Mouse (Mus musculus) ES-E14 (cell line): Measurements from ENCODE around the gene Mum1. TPM values are rescaled to one million over a fixed set of nuclear protein-coding genes. Genes with fewer than 3 reads are reported as not detected.

Source experiments
- DNase-seq: peaks from one replicate; pipeline ENCODE4 v3.0.0-alpha.2; 2013; ENCODE audit warnings: low read depth, low spot score
- H3K27ac ChIP-seq: 2 replicates; pipeline ENCODE4 v1.5.1; 2012; ENCODE audit warnings: low read depth, mild to moderate bottlenecking, low read length, moderate library complexity, mixed read lengths; ENCODE audit not compliant: poor library complexity, insufficient read depth, severe bottlenecking
- H3K36me3 ChIP-seq: 2 replicates; pipeline ENCODE4 v1.6.1; 2012; ENCODE audit warnings: mild to moderate bottlenecking, low read length, moderate library complexity, mixed read lengths; ENCODE audit not compliant: control insufficient read depth, poor library complexity, insufficient read depth, severe bottlenecking
- H3K4me1 ChIP-seq, 2 experiments: fragments of 150-350 bp in 1 of 2; sonication (generic) in 1 of 2; 2 replicates each; pipeline ENCODE4 v1.6.1; 2012; ENCODE audit warnings: low read length in 2 of 2, mild to moderate bottlenecking in 1 of 2, mixed read lengths in 1 of 2; ENCODE audit not compliant: control insufficient read depth in 2 of 2, insufficient read depth in 2 of 2, poor library complexity in 1 of 2
- H3K4me3 ChIP-seq, 2 experiments: fragments of 150-350 bp in 1 of 2; sonication (generic) in 1 of 2; 2 replicates each; pipeline ENCODE4 v1.5.1; 2012; ENCODE audit warnings: low read length in 2 of 2, low read depth in 1 of 2, mild to moderate bottlenecking in 1 of 2, mixed read lengths in 1 of 2; ENCODE audit not compliant: insufficient read depth in 1 of 2, poor library complexity in 1 of 2, severe bottlenecking in 1 of 2
- H3K9ac ChIP-seq: 2 replicates; pipeline ENCODE4 v1.6.1; 2012; ENCODE audit warnings: low read depth, mild to moderate bottlenecking, low read length, mixed read lengths; ENCODE audit not compliant: poor library complexity, insufficient read depth, severe bottlenecking
- H3K9me3 ChIP-seq: fragments of 150-350 bp; sonication (generic); 2 replicates; pipeline ENCODE4 v1.6.1; 2012; ENCODE audit warnings: low read depth, mild to moderate bottlenecking, low read length; ENCODE audit not compliant: control insufficient read depth, insufficient read depth
- CHD2 ChIP-seq: IDR thresholded peaks from 2 replicates; pipeline ENCODE4 v1.6.1; 2014; ENCODE audit warnings: mild to moderate bottlenecking, low read depth, low read length, inconsistent platforms
- HCFC1 ChIP-seq: IDR thresholded peaks from 2 replicates; pipeline ENCODE4 v1.6.1; 2012; ENCODE audit warnings: low read length, inconsistent platforms, borderline replicate concordance; ENCODE audit not compliant: insufficient read depth
- MAFK ChIP-seq: IDR thresholded peaks from 2 replicates; pipeline ENCODE4 v1.6.1; 2014; ENCODE audit warnings: mild to moderate bottlenecking, low read depth, low read length, inconsistent platforms; ENCODE audit not compliant: insufficient read depth
- ZC3H11A ChIP-seq: IDR thresholded peaks from 2 replicates; pipeline ENCODE4 v1.6.1; 2012; ENCODE audit warnings: low read depth, mild to moderate bottlenecking, inconsistent platforms, low read length, borderline replicate concordance
- ZNF384 ChIP-seq: IDR thresholded peaks from 2 replicates; pipeline ENCODE4 v1.6.1; 2012; ENCODE audit warnings: low read depth, low read length, inconsistent platforms
- in situ Hi-C, 2 experiments: fragments of 600-800 bp; cut with MboI; formaldehyde crosslinking; loops; one replicate each; pipeline ENCODE4 v1.15.1; 2025; ENCODE audit warnings: low sequenced_read_pairs in 2 of 2, inconsistent platforms in 1 of 2; ENCODE audit not compliant: unreplicated experiment in 2 of 2
- total RNA-seq: library from RNA; depleted of rRNA; stranded (reverse); fragments of 300-350 nt; gene quantifications from 2 replicates; pipeline ENCODE4 v1.2.3, GENCODE M21; 2012

The Mum1 gene
- total RNA-seq, 1 experiment = 80.8 TPM

DNA sequence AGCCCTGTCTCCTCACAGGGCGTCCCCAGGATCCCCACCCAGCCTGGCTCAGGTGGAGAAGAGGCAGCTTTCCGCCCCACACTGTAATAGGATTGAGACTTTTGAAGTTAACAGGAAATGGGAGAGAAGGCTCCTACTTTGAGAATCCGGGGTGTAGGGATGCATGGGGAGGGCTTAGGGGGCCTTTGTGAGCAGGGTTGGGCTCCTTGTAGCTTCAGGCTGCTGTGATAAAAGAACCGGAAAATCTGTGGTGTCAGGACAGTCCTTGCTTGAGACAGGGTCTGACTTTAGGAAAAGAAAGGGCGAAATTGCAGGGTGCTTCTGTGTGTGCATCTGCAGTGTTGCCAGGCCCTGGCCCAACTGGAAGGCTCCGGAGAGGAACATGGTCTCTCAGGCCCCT lies 25.7 kb upstream of the Mum1 start:
- no peak overlapping the region for H3K27ac ChIP-seq
- no peak overlapping the region for H3K4me3 ChIP-seq
- H3K4me1 ChIP-seq = peaks cover 2 to 14% of the 10 kb centered on the region in 2 experiments; a peak in 2 of 4 replicates
- H3K36me3 ChIP-seq = no peaks in the 10 kb centered on the region
- DNase-seq = no peak
- TF ChIP-seq ZC3H11A (no peak), HCFC1 (no peak), MAFK (no peak), CHD2 (no peak), ZNF384 (no peak)
- H3K9ac ChIP-seq = no peak overlapping the region
- no peaks in the 10 kb centered on the region for H3K9me3 ChIP-seq
- in situ Hi-C loops = no loop called here

DNA sequence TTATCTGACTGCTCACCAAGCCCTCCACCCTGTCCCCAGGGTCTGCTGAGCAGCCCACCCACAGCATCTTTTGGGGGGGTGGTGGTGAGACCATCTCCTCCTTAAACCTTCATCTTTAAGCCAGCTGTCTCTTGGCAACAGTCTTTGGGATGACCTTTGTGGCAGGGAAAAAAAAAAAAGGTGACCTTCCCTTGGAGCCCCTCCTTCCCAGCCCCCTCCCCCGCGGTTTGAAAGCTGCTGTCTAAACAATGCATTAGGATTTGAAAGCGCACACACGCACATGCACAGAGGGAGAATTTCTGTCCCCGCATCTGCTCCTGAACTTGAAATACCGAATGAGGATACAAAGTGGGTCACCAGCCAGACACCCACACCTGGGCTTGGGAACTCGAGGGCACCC lies 22.2 kb upstream of the Mum1 start:
- H3K36me3 ChIP-seq = no peaks in the 10 kb centered on the region
- H3K4me3 ChIP-seq = no peak overlapping the region
- H3K9me3 ChIP-seq = no peaks in the 10 kb centered on the region
- no peak for DNase-seq
- H3K4me1 ChIP-seq = peaks cover 2 to 20% of the 10 kb centered on the region in 2 experiments; a peak in 2 of 4 replicates
- H3K9ac ChIP-seq = peak overlapping the region; percentile 20; the same call in 1 of the 2 replicates
- in situ Hi-C loops = no loop called here
- TF ChIP-seq ZC3H11A (no peak), ZNF384 (peak; percentile 86), CHD2 (no peak), MAFK (no peak), HCFC1 (no peak)
- no peak overlapping the region for H3K27ac ChIP-seq

DNA sequence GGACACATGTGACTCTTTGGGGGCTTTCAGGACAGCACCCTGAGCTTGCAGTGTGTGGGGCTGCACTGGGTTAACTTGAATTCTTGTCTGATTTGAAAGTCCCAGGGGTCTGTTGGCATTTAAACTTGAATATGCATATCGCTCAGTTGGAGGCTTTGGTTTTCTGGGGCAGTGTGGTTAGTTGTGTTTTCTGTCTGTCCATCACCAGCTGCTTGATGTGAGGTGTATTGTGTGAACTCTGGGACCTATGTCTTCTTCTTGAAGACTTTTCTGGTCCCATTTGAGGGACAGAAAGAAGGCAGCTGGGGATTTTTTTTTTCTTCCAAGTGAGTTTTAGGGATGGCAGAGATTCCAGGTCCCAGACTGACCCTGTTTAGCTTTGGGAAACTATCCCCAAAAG lies 19.0 kb upstream of the Mum1 start:
- in situ Hi-C loops = no loop called here
- no peak for TF ChIP-seq ZC3H11A
- no peak for TF ChIP-seq ZNF384
- TF ChIP-seq MAFK = no peak
- TF ChIP-seq CHD2 = no peak
- no peak for TF ChIP-seq HCFC1
- no peaks in the 10 kb centered on the region for H3K9me3 ChIP-seq
- H3K4me3 ChIP-seq = no peak overlapping the region
- H3K4me1 ChIP-seq = peaks cover 2 to 20% of the 10 kb centered on the region in 2 experiments; a peak in 2 of 4 replicates
- no peak overlapping the region for H3K9ac ChIP-seq
- no peak for DNase-seq
- H3K36me3 ChIP-seq = no peaks in the 10 kb centered on the region
- no peak overlapping the region for H3K27ac ChIP-seq

DNA sequence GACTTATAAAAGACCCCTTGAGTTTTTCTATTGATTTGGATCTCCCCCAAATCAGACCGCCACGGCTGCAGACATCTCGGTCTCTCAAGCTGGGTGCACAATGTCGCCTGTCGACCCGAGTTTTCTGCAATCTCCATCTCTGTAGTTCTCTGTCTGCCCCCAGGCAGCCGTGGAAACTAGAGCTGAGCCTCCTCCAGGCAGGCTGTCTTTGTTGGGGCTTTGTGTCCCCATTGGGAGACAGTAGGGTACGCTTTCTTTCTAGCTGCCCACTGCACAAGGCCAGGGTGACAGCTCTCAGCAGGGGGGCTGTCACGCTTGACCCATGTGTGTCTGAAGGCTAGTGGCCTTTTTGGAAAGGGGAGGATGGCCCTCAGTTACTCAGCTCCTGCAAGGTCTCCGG lies 18.6 kb upstream of the Mum1 start:
- Histone ChIP-seq H3K4me1 (peaks cover 2 to 20% of the 10 kb centered on the region in 2 experiments; a peak in 2 of 4 replicates), H3K36me3 (no peaks in the 10 kb centered on the region), H3K27ac (no peak overlapping the region), H3K9ac (no peak overlapping the region), H3K4me3 (no peak overlapping the region), H3K9me3 (no peaks in the 10 kb centered on the region)
- in situ Hi-C loops = no loop called here
- TF ChIP-seq MAFK (no peak), ZC3H11A (no peak), HCFC1 (no peak), CHD2 (no peak), ZNF384 (no peak)
- DNase-seq = no peak

DNA sequence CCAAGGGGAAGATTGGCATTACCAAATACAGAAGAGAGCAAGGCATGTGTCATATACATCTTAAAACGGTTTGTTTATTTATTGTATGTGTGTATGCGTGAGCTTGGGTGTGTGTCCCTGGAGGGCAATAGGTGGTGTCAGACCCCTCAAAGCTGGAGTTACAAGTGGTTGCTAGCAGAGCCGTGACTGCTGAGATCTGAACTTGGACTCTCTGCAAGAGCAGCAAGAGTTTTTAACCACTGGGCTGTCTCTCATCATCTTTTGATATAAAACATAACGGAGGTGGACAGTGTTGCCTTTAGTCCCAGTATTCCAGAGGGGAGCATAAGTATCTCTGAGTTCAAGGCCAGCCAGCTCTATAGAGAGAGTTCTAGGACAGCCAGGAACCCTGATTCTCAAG lies 18.0 kb upstream of the Mum1 start:
- H3K36me3 ChIP-seq = no peaks in the 10 kb centered on the region
- in situ Hi-C loops = no loop called here
- TF ChIP-seq HCFC1 (no peak), CHD2 (no peak)
- H3K4me3 ChIP-seq = no peak overlapping the region
- no peak overlapping the region for H3K9ac ChIP-seq
- H3K9me3 ChIP-seq = no peaks in the 10 kb centered on the region
- peaks cover 2 to 20% of the 10 kb centered on the region in 2 experiments; a peak in 2 of 4 replicates for H3K4me1 ChIP-seq
- DNase-seq = no peak
- H3K27ac ChIP-seq = no peak overlapping the region
